Mouse (Mus musculus): Measurements from ENCODE around the gene Zfp791. TPM values are rescaled to one million over a fixed set of nuclear protein-coding genes. Genes with fewer than 3 reads are reported as not detected.

The Zfp791 gene
- not detected for polyA plus RNA-seq (2017; shearing (Covaris generic))

GRCm38 (mm10) chr8:85122995-85123394, at the start of gene Zfp791:
Zfp791 (minus strand) TSS chr8:85123095.

GRCm38 (mm10) chr8:85151624-85152023, 28.7 kb upstream of the Zfp791 start, which contains the start of gene Cks1brt:
Cks1brt (plus strand) TSS chr8:85151924.

GRCm38 (mm10) chr8:85083108-85083813, 39.6 kb downstream of the Zfp791 start, which contains the start of gene Man2b1:
Man2b1 (plus strand) TSS chr8:85083270.

GRCm38 (mm10) chr8:85081216-85081555, 41.7 kb downstream of the Zfp791 start, which contains the start of gene Wdr83:
Wdr83 (minus strand) TSS chr8:85081306.

GRCm38 (mm10) chr8:85080532-85081215, 42.2 kb downstream of the Zfp791 start, which contains the start of gene Wdr83os:
Wdr83os (plus strand) TSS chr8:85080740.

GRCm38 (mm10) chr8:85071514-85072281, 51.2 kb downstream of the Zfp791 start, which contains the start of gene Dhps:
Dhps (plus strand) TSS chr8:85071757.

GRCm38 (mm10) chr8:85067982-85068381, 54.9 kb downstream of the Zfp791 start, which contains the start of gene Gm5741:
Gm5741 (minus strand) TSS chr8:85067982.

GRCm38 (mm10) chr8:85059879-85060616, 62.8 kb downstream of the Zfp791 start, which contains the start of gene Fbxw9:
Fbxw9 (plus strand) TSS chr8:85060055.

Other genes starting within 250 kb of the Zfp791 start
- 39.4 TPM for gene Gcdh, start 229.2 kb downstream of the Zfp791 start, polyA plus RNA-seq (2017; shearing (Covaris generic))
- 1.1 TPM for gene Klf1, start 221.2 kb downstream of the Zfp791 start, polyA plus RNA-seq (2017; shearing (Covaris generic))
- gene Dnase2a, start 214.5 kb downstream of the Zfp791 start, polyA plus RNA-seq (2017; shearing (Covaris generic)) = 18.9 TPM
- 1.1 TPM for gene Mast1, start 185.7 kb downstream of the Zfp791 start, polyA plus RNA-seq (2017; shearing (Covaris generic))
- 0.31 TPM for gene Rtbdn, start 176.1 kb downstream of the Zfp791 start, polyA plus RNA-seq (2017; shearing (Covaris generic))
- not detected for gene Gm49661, start 153.7 kb downstream of the Zfp791 start, polyA plus RNA-seq (2017; shearing (Covaris generic))
- 266 TPM for gene Prdx2, start 153.5 kb downstream of the Zfp791 start, polyA plus RNA-seq (2017; shearing (Covaris generic))
- gene Rnaseh2a, start 153.3 kb downstream of the Zfp791 start, polyA plus RNA-seq (2017; shearing (Covaris generic)) = 105 TPM
- gene Junb, start 144.4 kb downstream of the Zfp791 start, polyA plus RNA-seq (2017; shearing (Covaris generic)) = 481 TPM
- 7.8 TPM for gene Hook2, start 132.5 kb downstream of the Zfp791 start, polyA plus RNA-seq (2017; shearing (Covaris generic))
- gene Best2, start 108.6 kb downstream of the Zfp791 start, polyA plus RNA-seq (2017; shearing (Covaris generic)) = not detected
- gene Asna1, start 97.8 kb downstream of the Zfp791 start, polyA plus RNA-seq (2017; shearing (Covaris generic)) = 53.5 TPM
- 200 TPM for gene Trir, start 96.3 kb downstream of the Zfp791 start, polyA plus RNA-seq (2017; shearing (Covaris generic))
- gene Tnpo2, start 86.2 kb downstream of the Zfp791 start, polyA plus RNA-seq (2017; shearing (Covaris generic)) = 45.8 TPM
- gene Fbxw9, start 63.0 kb downstream of the Zfp791 start, polyA plus RNA-seq (2017; shearing (Covaris generic)) = 8.0 TPM
- gene Gm5741, start 55.1 kb downstream of the Zfp791 start, polyA plus RNA-seq (2017; shearing (Covaris generic)) = 1.9 TPM
- gene Dhps, start 51.3 kb downstream of the Zfp791 start, polyA plus RNA-seq (2017; shearing (Covaris generic)) = 78.8 TPM
- 185 TPM for gene Wdr83os, start 42.4 kb downstream of the Zfp791 start, polyA plus RNA-seq (2017; shearing (Covaris generic))
- 41.4 TPM for gene Wdr83, start 41.8 kb downstream of the Zfp791 start, polyA plus RNA-seq (2017; shearing (Covaris generic))
- 184 TPM for gene Man2b1, start 39.8 kb downstream of the Zfp791 start, polyA plus RNA-seq (2017; shearing (Covaris generic))
- gene Cks1brt, start 28.8 kb upstream of the Zfp791 start, polyA plus RNA-seq (2017; shearing (Covaris generic)) = not detected
- not detected for gene Olfr371, start 102.9 kb upstream of the Zfp791 start, polyA plus RNA-seq (2017; shearing (Covaris generic))
- gene Orc6, start 176.5 kb upstream of the Zfp791 start, polyA plus RNA-seq (2017; shearing (Covaris generic)) = 32.6 TPM
- 112 TPM for gene Vps35, start 176.7 kb upstream of the Zfp791 start, polyA plus RNA-seq (2017; shearing (Covaris generic))